Mouse (Mus musculus): ENCODE results near the gene Yipf3.

Yipf3 gene

DNA sequence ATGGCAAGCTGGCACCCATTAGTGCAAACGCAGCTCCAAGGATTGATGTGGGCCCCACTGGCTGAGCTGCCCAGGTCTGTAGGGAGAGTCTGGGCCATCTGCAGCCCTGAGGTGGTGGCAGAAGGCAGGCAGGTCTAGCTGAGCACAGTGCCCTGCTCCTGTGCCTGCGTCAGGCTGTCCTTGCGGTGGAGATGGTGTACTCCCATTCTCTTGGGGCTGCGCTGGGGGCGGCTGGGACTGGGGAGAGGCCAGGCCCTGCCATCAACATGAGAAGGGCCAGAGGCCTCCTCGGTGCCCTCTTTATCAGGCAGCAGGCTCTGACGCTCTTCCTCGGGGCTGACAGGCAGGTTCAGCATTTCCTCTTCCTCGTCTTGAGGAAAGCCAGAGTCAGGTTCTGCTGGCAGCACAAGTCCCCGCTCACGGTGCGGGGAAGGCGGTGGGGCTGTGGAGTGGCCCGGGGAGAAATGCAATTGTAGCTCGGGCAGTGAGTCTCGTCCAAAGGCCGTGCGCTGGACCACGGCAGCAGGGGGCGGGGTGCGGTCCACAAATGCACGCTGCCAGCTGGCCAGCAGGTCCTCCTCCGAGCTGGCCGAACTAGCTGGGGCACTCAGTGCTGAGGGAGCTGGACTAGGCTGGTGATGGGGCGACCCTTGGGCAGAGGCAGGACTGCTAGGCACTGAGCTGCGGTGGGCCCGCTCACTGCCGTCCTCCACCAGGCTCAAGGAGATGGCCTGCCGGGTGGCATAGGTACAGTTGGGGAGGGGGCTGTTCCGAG, 10.6 kb downstream of the Yipf3 start:
- 78% methylated on average over 30 of the region's 30 CpGs for WGBS

DNA sequence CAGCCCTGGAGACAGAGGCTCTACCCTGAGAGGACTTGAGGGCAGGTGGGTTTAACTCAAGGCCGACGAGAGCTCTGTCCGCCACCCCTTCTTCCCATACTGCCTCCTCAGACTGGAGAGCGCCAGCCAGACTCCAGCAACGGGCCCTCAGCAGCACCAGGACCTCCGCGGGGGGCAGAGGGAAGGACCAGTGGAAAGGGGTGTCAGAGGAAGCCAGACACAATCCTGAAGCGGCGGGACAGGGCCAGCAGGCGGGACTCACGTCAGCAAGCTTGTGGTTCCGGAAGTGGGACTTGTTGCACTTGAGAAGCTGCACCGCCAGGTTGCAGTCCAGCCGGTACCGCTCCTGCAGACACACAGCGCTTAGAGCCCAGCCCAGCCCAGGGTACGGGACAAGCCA, 11.8 kb downstream of the Yipf3 start:
- WGBS, result 85% methylated on average over 17 of the region's 17 CpGs

DNA sequence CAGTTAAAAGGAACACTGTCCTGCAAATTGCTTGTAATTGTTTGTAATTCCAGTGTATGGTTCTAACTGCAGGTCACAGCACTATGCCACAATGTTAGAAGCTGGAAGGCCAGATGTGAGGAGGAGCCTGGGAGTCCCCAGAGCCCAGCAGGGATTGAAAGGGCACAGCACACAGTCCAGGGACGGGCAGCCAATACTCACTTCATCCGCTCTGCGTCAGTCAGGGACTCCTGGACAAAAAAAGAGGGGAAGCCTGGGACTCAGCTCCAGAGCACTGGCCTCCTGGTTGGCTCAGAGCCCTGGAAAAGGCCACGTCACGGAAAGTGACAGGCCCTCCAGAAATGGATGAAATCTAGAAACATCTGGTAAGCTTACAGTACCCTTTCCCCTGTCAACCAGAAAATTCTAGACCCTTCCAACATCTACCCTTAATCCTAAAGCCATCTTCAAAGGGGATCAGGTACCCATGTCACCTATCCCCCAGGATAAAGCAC, 14.4 kb downstream of the Yipf3 start:
- WGBS, result 78% methylated on average over 5 of the region's 5 CpGs

DNA sequence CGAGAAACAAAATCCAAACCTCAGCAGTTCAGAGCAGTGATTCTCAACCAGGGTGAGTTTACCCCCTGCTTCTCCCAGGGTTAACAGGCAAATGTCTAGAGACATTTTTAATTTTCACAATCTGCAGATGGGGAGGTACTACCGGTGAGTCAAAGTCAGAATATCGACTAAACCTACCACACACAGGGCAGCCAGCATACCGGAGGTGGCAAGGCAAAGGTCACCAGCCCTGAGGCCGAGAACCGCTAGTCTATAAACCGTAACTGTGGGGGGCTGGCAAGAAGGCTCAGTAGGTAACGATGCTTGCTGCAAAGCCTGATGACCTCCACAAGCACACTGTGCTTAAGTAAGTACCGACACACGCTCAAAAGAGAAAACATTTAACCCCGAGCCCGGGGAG, 17.6 kb downstream of the Yipf3 start:
- WGBS, result 68% methylated on average over 12 of the region's 12 CpGs

DNA sequence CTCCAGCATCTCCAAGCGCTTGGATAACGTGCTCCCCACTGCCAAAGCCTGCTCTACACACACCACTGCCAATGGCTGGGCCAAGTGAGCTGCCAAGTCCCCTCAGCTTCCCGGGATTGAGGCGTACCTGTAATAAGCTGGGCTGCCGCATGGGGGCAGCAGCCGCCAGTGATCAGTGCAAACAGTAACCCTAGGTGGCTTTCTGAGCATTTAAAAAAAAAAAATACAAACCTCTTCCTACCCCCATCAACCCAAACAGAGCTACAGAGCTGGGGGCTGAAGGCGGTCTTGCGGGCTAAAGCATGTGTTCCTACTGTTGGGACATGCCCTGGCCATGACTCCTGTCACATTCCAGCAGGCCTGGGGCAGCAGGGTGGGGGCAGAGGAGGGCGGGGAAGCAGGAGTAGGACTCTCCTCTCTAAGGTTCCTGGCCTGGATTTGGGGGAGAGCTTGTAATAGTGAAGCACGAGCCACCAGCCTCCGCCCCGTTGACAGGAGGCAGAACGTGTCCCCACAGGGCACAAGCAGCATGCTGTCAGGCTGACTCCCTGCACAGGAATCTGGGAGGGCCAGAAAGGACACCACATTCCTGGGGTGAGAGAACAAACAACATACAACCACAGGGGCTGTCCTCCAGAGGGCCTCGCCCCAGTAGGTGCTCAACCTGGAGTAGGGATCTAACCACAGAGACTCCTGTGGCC, 18.2 kb downstream of the Yipf3 start:
- WGBS, result 24% methylated on average over 14 of the region's 14 CpGs

DNA sequence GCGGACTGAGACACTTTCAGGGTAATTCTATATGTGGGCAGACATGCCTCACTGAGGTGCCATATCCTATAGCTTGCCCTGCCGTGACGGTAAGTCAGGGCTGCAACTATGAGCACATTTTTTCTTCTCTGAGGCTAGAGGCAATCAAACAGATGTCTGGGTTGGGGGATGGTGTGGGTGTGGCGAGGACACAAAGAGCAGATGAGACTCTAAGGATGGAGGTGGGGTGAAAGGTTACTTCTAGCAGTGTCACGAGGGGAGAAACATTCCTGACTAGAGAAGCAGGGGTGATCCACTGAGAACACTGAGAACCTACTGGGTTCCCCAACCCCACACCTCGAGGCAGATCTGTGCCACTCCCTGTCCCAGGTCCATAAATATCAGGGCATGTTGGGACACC, 19.1 kb downstream of the Yipf3 start:
- 71% methylated on average over 6 of the region's 6 CpGs for WGBS

DNA sequence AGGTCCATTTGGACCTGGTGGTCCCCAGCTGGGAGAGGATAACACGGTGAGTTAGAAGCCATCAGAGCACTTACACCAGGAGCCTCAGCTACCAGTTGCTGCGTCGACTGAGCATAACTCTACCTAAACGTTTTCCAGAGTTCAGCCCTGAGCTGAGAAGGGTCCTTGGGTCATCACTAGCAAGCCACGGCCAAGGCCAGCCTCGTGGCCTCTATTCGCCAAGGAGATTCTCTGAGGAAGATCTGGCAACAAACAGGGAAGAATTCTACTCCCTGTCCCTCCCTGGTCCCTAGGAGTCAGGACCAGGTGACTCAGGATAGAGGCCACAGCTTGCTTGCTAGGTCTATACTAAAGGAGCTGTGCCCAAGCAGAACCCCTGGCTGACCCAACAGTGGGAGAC, 19.6 kb downstream of the Yipf3 start:
- 92% methylated on average over 7 of the region's 7 CpGs for WGBS

DNA sequence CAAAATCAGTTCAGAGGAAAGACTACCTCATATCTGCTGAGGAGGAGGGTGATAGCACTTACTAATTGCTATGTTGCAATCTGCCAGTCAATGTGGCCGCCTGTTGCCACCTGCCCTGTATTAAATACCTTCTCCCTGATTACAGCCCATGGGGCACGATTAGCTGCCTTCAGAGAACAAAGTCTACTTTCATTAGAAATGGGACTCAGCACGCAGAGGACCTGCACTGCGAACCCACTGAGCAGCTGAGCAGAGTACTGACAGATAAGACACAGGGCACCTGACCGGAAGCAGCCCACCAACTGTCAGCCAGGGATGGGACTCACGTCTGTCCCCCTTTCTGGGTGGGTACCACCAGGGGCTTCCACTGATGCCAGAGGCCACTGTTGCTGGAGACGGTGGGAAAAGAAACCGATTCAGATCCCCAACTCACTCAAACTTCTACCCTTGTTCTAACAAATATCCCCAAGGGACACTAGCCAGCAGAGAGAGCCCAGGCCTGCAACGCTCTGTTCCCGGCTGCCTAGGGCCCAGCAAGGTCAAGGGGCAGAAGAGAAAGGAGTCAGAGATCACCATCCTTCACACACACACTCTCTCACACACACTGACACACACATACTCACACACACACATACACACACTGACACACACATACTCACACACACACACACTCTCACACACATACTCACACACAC, 20.3 kb downstream of the Yipf3 start:
- 85% methylated on average over 10 of the region's 10 CpGs for WGBS

DNA sequence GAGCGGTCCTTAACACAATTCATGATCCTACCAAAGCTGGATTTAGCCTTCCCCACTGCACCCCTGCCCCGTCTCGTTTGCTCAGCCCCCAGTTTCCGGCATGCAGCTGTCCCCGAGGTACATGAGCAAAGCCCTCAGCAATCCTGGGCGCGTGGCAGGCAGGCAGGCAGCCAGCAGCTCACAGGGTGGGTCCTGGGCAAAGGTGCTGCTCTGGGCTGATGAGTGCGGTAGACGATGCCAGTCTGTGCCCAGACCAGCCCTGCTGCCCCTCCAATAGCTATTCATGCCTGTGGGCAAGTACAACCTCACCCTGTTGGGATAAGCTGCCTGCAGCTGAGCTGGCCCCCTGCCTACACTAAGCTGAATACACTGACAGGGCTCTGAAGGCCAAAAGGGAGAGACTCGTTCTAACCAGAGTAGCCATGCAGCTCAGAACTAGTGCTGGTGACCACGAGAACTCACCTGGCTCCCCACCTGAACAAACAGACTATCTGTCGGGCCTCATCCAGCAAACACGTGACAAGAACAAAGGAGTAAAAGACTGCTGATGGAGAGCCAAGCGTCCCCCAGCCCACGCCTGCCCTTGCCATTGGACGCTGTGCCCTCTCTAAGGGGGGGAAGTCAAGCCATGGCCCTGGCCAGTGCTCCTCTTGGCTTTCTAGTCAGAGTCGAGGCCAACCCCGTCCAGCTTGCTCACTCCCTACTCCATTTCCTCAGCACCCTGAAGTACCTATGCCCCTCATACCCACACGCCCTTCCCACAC, 22.1 kb downstream of the Yipf3 start:
- 70% methylated on average over 19 of the region's 19 CpGs for WGBS

DNA sequence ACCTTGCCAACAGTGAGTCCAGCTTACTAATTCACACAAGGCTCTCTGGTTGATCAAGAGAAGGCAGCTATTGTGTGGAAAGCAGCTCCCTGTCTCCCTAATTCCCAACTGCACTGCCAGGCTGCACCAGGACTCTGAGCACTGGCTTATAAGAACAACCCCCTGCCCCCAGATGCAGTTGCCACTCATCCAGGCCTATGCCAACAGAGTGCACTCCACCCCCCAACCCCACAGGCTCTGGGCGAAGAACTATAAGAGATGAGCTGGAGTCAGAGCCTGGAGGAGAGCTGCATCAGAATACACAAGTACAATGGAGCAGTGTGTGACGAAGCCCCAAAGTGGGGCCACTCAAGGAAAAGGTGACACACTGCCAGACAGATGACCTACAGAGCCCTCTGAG, 24.2 kb downstream of the Yipf3 start:
- 70% methylated on average over 2 of the region's 2 CpGs for WGBS

DNA sequence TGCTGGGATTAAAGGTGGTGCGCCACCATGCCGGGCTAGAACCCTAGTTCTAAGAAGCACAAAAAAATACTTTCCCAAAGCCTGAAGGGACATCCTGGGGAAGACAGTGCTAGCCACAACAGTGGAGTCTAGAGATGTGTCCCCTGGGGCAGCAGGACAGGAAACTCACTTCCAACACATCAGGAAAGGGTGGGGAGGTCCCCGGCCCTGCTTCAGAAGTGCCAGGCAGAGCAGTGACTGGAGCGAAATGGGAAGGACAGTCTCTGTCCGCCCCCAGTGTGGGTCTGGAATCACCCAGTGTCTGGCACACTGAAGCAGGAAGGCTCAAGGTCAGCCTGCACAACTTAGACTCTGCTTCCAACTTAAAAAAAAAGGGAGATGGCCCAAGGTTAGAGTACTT, 24.8 kb downstream of the Yipf3 start:
- WGBS, result 72% methylated on average over 5 of the region's 5 CpGs

DNA sequence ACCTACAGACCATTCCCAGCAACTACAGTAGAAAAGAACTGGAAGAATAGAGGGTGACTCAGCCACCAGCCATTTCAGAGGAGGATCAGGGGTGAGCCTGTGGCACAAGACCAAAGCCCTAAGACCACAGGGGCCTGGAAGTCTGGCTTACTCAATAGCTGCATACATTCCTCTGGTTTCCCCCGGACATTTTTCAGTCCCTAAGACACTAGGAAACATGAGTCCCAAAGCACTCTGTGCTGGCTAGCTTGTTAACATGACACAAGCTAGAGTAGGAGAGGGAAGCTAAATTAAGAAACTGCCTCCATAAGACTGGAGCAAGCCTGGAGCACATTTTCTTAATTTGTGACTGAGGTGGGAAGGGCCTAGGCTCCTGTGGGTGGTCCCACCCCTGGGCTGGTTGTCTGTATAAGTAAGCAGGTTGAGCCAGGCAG, 25.9 kb downstream of the Yipf3 start:
- 28% methylated on average over 1 of the region's 1 CpGs for WGBS

DNA sequence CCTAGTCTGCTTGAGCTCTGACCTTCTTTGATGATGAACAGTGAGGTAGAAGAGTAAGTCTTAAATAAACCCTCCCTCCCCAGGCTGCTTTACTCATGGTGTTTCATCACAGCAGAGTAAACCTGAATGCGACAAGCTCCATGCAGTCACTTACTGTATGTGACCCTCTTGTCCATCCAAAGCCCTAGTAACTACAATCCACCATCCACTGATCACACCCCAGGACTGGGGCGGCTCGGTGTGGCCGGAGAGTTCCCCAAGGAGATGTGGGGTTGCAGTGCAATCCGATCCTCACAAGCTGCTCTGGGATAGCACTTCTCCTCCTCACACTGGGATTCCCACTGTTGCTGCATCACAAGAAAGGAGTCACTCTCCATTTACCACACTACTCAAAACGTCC, 26.6 kb downstream of the Yipf3 start:
- 65% methylated on average over 6 of the region's 6 CpGs for WGBS

DNA sequence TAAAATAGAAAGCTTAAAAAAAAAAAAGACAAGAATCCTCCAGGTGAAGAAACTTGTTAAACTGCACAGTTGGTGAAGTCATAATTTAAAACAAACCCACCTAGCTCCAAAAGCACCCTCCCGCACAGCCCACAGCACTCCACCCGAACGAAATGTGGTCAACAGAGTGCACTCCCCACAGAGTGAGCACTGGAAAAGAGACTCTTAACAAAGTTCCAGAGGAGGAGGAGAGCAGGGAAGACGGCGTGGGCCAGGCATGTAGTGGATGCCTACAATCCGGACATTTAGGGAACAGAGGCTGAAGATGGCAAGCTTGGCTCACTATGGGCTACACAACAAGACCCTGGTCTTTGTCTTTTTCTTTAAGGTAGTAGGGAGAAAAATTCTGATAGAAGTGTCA, 27.2 kb downstream of the Yipf3 start:
- 75% methylated on average over 6 of the region's 6 CpGs for WGBS

DNA sequence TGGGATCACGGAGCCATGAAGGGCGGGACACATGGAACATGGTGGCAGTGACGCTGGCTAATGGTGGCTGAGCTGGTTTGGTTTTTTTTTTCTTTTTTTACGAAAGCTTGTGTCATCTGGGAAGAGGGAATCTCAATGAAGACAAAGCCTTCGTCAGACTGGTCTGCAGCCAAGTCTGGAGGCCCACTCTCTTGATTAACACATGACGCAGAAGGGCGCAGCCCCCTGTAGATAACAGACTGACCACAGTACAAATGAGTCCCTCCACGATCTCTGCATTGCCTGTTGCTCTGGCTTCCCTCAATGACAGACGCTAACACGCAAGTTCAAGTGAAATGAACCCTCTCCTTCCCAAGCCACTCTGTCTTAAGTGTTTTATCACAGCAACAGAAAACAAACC, 27.6 kb downstream of the Yipf3 start:
- WGBS, result 88% methylated on average over 10 of the region's 10 CpGs

DNA sequence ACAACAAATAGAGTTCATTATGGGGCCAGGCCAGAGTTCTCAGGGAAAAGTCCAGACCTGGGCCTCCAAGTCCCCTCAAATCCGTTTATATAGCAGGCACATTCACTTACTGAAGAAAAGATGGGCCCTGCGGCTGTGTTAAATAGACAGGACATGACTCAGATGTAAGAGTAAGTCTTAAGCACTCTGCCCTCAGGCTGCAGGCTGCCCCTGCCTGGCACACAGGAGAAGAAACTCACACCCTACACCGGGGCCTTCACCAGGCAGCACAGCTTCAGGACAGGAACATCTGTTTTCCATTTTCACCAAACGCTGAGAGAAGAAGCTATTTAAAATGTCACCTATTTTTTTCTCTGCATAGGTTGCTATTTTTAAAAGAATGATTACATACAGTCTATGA, 29.7 kb downstream of the Yipf3 start:
- 54% methylated on average over 4 of the region's 4 CpGs for WGBS

DNA sequence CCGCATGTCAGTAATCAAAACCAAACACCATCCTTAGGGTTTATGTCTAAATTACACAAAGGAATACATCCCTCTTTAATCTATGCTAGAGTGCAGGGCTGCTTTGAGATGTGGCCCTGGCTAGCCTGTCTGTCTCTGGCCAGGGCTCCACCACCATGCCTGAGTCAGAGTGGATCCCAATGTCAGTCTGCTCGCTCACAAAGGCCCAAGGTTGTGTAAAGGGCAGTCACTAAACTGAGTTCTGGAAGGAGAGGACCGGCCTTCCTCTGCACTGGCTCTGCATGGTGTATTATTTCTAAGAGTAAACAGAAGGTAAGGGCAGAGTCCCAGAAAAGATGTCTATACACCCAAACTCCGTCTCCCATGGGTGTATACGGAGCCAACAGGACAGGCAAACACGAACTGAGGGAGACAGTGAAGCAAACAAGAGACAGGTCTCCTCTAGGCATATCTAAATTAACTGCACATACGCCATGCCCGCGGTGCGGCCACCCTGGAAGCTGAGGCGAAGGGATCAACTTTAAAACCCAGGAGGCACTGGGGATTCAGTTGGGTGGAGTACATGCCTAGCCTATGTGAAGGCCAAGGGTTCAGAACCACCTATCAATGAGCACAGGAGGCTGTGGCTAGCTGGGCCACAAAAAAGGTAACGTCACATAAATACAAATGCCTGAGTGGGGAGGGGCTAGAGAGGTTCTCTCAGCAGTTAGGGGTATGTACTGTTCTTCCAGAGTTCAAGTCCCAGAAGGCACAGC, 30.3 kb downstream of the Yipf3 start:
- WGBS, result 84% methylated on average over 12 of the region's 12 CpGs

DNA sequence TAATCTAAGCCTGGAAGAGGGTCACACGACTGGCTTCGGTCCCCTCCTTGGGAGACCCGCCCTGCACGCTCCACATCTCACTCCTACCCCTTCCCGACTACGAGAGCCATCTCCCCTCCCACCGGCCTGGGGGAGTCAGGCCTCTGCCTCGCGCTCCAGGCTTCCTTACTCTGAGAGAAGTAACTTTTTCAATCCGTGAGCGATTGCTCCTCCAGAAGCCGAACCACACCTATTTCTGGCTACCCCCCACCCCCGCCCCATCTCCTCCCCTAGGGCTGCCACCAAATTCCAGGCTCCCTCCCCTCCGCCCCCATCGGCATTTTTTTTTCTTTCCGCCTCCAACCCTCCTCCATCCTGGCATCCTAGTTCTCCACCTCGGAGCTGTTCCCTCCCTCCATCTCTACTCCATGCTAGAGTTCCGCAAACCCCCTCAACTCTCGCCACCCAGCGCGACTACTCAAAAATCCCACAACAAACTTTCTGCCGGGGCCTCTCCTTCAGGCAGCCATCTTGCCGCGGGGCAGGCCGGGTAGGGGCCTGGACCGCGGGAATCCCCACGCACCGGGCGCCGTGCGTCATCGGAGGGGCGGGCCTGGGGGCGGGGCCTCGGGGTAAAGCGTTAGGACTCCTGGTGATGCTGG, 34.7 kb downstream of the Yipf3 start, which contains the start of gene Tjap1:
Tjap1 (minus strand) TSS at position 544 of the 641 bp plus-strand sequence.
- WGBS, result 2% methylated on average over 37 of the region's 37 CpGs

DNA sequence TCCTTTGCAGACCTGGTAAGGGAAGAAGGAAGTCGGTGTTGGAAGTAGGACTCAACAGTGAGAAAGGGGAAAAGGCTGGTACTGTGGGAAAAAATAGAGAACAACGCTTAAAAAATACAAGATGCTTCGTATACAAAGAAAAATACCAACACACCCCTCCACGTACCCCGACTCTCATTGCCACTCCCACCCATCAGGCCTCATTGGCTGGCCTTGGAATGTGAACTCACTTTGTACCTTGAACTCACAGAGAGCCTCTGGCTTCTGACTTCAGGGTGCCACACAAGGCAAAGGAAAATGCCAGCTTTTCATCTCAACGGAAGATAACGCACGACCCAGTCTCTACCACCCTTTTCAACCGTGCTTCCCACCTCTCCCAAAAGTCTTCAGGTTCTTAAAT, 35.3 kb downstream of the Yipf3 start:
- WGBS, result 23% methylated on average over 9 of the region's 9 CpGs

DNA sequence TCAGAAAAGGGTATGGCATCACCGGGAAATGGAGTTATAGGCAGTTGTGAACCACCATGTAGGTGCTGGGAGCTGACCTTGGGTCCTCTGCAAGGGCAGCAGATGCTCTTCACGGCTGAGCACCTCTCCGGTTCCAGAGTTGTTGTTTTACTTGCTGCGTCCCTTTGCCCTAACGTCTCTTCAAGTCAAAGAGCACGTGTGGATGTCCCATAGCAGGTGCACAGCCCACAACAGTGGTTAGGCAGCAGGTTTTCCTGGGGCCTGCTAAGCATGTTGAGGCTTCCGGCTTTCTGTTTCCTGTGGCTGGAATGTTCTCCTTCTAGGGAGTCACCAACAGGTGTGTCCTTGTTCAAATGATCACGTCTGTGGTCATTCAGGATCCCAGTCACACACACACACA, 36.0 kb downstream of the Yipf3 start:
- 89% methylated on average over 8 of the region's 8 CpGs for WGBS

DNA sequence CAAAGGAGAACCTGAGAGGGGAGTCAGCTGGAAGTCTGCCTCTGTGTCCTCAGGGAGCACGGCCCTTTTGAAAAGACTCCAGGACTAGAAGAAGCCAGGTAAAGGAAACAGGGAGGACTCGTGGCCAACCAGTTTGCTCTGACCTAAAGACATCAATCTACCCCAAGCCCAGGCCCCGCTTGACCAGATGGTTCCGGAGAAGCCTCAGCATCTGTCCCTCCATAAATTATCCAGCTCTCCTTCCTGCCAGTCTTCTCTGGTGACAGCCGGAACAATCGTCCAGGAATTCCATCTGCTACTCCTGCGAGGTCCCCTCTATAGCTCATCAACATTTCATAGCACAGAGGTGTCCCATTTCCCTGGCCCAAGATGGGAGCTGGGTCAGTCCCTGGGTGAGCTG, 36.8 kb downstream of the Yipf3 start:
- 61% methylated on average over 7 of the region's 7 CpGs for WGBS

Data from cerebral cortex, adult 2 months (tissue).